Mouse (Mus musculus): ENCODE measurements around the gene 5530401A14Rik.

The 5530401A14Rik gene

GRCm38 (mm10) chr11:81926393-81926792 lies 65.9 kb downstream of the 5530401A14Rik start:
- DNase-seq (ENCODE audit: low read depth in 1 of 2, low spot score in 2 of 2): no peak

- DNase-seq (ENCODE audit: low read depth in 1 of 2, low spot score in 2 of 2): no peak
These were observed 77.0 kb downstream of the 5530401A14Rik start for GRCm38 (mm10) chr11:81937516-81937915.

DNA sequence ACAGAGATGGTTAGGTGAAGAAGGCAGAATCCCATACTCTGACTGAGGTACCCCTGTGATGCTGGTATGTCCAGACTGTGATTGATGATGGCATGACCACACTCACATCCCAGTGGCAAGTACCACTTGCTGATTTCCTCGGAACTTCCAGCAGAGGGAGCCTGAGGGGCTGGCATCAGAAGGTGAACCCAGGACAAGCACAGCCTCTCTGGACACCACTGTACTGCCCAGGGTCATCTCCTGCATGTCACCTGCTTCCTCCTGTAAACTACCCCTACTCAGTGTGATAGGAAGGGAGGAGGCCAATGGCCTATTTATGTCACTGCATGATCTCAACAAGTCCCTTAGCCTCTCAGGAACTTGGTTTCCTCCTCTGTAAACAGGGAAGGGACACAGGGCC lies 80.5 kb downstream of the 5530401A14Rik start:
- peak in 1 of 2 experiments; percentile 2 for DNase-seq (ENCODE audit: low read depth in 1 of 2, low spot score in 2 of 2)

GRCm38 (mm10) chr11:81942167-81942566 lies 81.7 kb downstream of the 5530401A14Rik start:
- DNase-seq (ENCODE audit: low read depth in 1 of 2, low spot score in 2 of 2): no peak
